Mouse (Mus musculus) heart, embryonic 16.5 days (tissue): ENCODE results near the gene Jph3. TPM values are rescaled to one million over a fixed set of nuclear protein-coding genes. Genes with fewer than 3 reads are reported as not detected.

Source experiments
- ATAC-seq: fragments of 200-750 bp; cut with Nextera tagmentation; replicated peaks from 2 replicates; pipeline ENCODE4 v1.8.0; 2017; ENCODE audit warnings: moderate number of reproducible peaks; ENCODE audit not compliant: insufficient read depth, low FRiP score; ENCODE audit errors: extremely low read depth
- H3K27ac ChIP-seq: fragments of 300-500 bp; sonication (generic); 2 replicates; pipeline ENCODE4 v1.5.1; 2014; ENCODE audit warnings: mild to moderate bottlenecking, low read length, control low read depth, moderate library complexity
- H3K27me3 ChIP-seq: fragments of 300-500 bp; sonication (generic); 2 replicates; pipeline ENCODE4 v1.6.1; 2014; ENCODE audit warnings: low read length, mixed read lengths; ENCODE audit not compliant: control insufficient read depth, insufficient read depth
- H3K36me3 ChIP-seq: fragments of 300-500 bp; sonication (generic); 2 replicates; pipeline ENCODE4 v1.6.1; 2014; ENCODE audit not compliant: control insufficient read depth, insufficient read depth
- H3K4me1 ChIP-seq: fragments of 300-500 bp; sonication (generic); 2 replicates; pipeline ENCODE4 v1.6.1; 2014; ENCODE audit warnings: low read length, mixed read lengths; ENCODE audit not compliant: control insufficient read depth, insufficient read depth
- H3K4me2 ChIP-seq: fragments of 300-500 bp; sonication (generic); 2 replicates; pipeline ENCODE4 v1.6.1; 2014; ENCODE audit warnings: low read depth, mild to moderate bottlenecking, control low read depth, low read length
- H3K4me3 ChIP-seq: fragments of 300-500 bp; sonication (generic); 2 replicates; pipeline ENCODE4 v1.5.1; 2014; ENCODE audit warnings: mild to moderate bottlenecking, control low read depth, low read length
- H3K9ac ChIP-seq: fragments of 300-500 bp; sonication (generic); 2 replicates; pipeline ENCODE4 v1.6.1; 2014; ENCODE audit warnings: low read length, control low read depth
- H3K9me3 ChIP-seq: fragments of 300-500 bp; sonication (generic); replicated peaks from 2 replicates; pipeline ENCODE4 v1.6.1; 2016; ENCODE audit warnings: low read length; ENCODE audit not compliant: control insufficient read depth
- WGBS: fragments of 180-500 bp; shearing (Covaris S2); extraction: QIAGEN DNeasy Blood & Tissue Kit; methylation state at CpG from one replicate; pipeline ENCODE4 v1.1.7; 2014; 5-methylcytosine and 5-hydroxymethylcytosine counted together
- polyA plus RNA-seq: library from polyadenylated mRNA; unstranded; fragments of >200 nt; fragmentation: Nextera tagmentation; extraction: Ambion mirVana; gene quantifications from 2 replicates; pipeline ENCODE4 v1.2.1, GENCODE M21; 2015

Jph3 gene
- 0.21 and 0.25 TPM in 2 replicates for polyA plus RNA-seq

DNA sequence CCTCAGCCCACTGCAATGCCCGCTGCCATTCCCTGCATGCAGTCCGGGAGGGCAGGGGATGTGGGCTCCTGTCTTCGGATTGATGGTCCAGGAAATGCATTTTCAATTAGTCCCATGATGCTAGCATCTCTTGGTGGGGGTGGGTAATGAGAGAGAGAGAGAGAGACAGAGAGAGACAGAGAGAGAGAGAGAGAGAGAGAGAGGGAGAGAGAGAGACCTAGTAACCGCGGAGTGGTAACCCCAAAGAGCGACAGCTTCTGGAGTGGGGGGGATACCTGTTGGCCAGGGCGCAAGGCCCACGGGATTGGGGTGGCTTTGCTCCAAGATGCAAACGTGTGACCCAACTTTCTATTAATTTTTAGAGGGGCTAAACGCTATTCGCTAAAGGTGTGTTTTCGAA, at the start of gene Jph3:
Jph3 (plus strand) TSS at position 301 of the 400 bp plus-strand sequence.
- no peak for ATAC-seq
- Histone ChIP-seq H3K4me3 (peak within 1 kb of the TSS; percentile 56), H3K9me3 (peaks cover 7% of the 10 kb centered on the region; the same call in 1 of the 2 replicates), H3K27ac (no peak within 1 kb of the TSS), H3K27me3 (peaks cover 66% of the 10 kb centered on the region), H3K9ac (no peak within 1 kb of the TSS), H3K36me3 (no peaks in the 10 kb centered on the region), H3K4me1 (no peaks in the 10 kb centered on the region; the same call in 1 of the 2 replicates), H3K4me2 (peak within 1 kb of the TSS; percentile 75)
- 15% methylated on average over 12 of the region's 12 CpGs for WGBS

DNA sequence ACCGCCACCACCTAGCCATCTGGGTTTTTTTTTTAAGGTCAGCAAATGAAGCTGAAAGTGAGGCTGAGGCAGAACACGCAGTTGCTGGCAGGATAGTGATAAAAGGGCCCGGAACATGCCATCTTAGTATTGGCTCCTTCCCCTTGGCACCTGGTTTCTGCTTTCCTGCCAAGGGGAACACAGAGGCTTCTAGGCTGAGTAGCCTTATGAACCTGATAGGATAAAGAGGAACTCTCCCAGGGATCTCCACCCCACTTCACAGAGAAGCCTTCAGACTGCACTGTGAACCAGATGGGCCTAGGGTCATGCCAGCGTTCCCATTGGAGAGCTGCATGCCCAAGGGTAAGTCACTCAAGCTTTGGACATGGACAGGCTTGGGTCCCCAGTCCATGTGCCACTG, 48.5 kb upstream of the Jph3 start:
- Histone ChIP-seq H3K9me3 (no peaks in the 10 kb centered on the region), H3K4me3 (no peak overlapping the region), H3K4me2 (no peak overlapping the region), H3K9ac (no peak overlapping the region), H3K27me3 (no peaks in the 10 kb centered on the region), H3K36me3 (no peaks in the 10 kb centered on the region), H3K4me1 (no peaks in the 10 kb centered on the region), H3K27ac (no peak overlapping the region)
- ATAC-seq = no peak
- 81% methylated on average over 4 of the region's 4 CpGs for WGBS

DNA sequence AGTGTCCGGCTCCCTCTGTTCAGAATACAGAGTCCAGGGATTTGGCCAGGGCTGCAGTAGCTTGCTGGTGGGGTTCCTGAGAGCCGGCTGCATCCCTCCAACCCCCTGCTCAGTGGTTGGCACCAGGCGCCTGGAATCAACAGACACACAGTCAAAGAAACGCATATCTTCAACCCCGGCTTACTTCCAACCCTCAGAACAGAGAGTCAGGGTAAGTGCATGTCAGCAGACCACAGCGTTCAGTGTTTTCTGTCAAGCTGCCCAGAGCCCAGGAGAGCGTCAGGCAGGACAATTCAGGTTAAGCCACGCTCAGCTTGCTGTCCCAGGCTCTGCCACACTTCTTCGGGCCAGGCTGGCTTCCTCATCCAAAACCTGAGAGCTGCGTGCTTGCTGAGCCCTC, 48.0 kb upstream of the Jph3 start:
- Histone ChIP-seq H3K4me2 (no peak overlapping the region), H3K27ac (no peak overlapping the region), H3K9ac (no peak overlapping the region), H3K27me3 (no peaks in the 10 kb centered on the region), H3K4me3 (no peak overlapping the region), H3K9me3 (no peaks in the 10 kb centered on the region), H3K4me1 (no peaks in the 10 kb centered on the region), H3K36me3 (no peaks in the 10 kb centered on the region)
- 36% methylated on average over 10 of the region's 10 CpGs for WGBS
- no peak for ATAC-seq

- no peaks in the 10 kb centered on the region for H3K36me3 ChIP-seq
- H3K27ac ChIP-seq = no peak overlapping the region
- H3K4me2 ChIP-seq = no peak overlapping the region
- H3K4me3 ChIP-seq = no peak overlapping the region
- no peak overlapping the region for H3K9ac ChIP-seq
- no peaks in the 10 kb centered on the region for H3K27me3 ChIP-seq
- ATAC-seq = no peak
- H3K4me1 ChIP-seq = peaks cover 4% of the 10 kb centered on the region; the same call in 1 of the 2 replicates
- H3K9me3 ChIP-seq = no peaks in the 10 kb centered on the region
- 65% methylated on average over 10 of the region's 10 CpGs for WGBS
These were observed 46.2 kb upstream of the Jph3 start for GRCm38 (mm10) chr8:121683083-121683832.

DNA sequence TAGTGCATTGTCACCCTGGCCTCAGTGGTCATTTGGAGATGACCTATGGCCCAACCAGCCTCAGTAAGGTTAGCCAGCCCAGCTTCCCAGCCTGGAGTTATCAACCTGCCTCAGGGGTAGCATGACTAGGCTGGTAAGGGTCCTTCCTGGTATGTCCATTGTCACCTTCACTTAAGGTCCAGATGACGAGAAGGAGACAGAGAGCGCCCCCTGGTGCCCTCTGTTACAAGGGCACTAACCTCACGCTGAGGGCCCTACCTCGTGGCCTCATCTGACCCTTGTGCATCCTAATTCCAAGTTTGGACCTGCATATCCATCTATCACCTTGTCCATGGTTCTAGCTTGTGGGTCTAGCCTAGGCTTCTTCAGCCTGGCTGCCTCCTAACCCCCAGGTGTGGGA, 44.0 kb upstream of the Jph3 start:
- Histone ChIP-seq H3K9me3 (no peaks in the 10 kb centered on the region), H3K27ac (no peak overlapping the region), H3K4me2 (no peak overlapping the region), H3K9ac (no peak overlapping the region), H3K4me1 (peaks cover 4% of the 10 kb centered on the region; the same call in 1 of the 2 replicates), H3K4me3 (no peak overlapping the region), H3K27me3 (no peaks in the 10 kb centered on the region), H3K36me3 (no peaks in the 10 kb centered on the region)
- ATAC-seq = no peak
- WGBS = 12% methylated on average over 4 of the region's 4 CpGs

DNA sequence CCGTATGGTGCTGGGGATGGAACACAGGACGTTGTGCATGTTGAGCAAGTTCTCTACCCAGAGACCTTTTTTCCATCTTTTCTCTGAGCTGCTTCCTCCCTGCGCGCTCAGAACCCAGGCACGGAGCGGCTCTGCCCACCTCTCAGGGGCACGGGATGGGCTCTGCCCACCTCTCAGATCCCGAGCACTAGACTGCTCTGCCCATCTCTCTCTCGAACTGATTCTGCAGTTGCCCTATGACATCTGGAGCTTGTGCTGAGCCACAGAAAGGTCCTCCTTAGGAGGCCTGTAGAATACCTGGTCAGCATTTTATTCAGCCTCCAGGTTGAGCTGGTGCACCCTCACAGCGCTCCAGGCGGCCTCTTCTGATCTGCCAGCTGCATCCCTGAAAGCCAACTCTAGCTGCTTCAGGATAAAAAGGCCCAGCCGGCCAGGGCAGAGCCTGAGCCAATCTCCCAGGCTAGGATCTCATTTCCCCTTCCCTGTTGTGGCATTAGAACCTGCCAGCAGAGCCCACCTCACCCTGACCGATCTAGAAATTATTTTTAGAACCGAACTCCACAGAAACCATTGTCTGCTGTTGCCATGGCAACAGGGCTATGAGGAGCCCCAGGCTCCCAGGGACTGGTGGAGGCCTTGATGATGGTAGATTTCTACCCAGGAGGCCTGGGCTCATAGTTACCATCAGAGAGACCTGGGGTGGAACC, 41.8 kb upstream of the Jph3 start:
- H3K36me3 ChIP-seq = no peaks in the 10 kb centered on the region
- H3K27ac ChIP-seq = no peak overlapping the region
- peaks cover 4% of the 10 kb centered on the region; the same call in 1 of the 2 replicates for H3K4me1 ChIP-seq
- WGBS = 59% methylated on average over 14 of the region's 14 CpGs
- H3K9ac ChIP-seq = no peak overlapping the region
- H3K4me2 ChIP-seq = no peak overlapping the region
- no peaks in the 10 kb centered on the region for H3K9me3 ChIP-seq
- no peak for ATAC-seq
- no peak overlapping the region for H3K4me3 ChIP-seq
- no peaks in the 10 kb centered on the region for H3K27me3 ChIP-seq

DNA sequence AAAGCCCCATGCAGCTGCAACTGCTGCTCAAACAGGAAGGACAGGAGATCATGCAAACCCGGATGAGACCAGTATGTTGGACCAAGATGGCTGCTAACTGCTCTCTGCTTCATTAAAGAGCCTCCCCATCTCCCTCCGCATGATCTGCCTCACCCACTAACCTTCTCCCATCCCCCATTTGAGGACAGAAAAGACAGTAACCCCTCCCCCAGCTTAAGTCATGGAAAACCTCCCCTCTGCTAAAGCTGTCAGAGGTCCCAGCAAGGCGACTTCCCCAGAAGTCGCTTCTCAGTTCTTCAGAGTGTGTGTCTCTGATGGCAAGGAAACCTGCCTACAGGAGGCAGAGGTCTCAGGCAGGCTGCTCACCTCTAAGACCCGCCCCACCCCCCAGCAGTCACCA, 40.9 kb upstream of the Jph3 start:
- peaks cover 4% of the 10 kb centered on the region; the same call in 1 of the 2 replicates for H3K4me1 ChIP-seq
- no peak for ATAC-seq
- H3K4me3 ChIP-seq = no peak overlapping the region
- H3K36me3 ChIP-seq = no peaks in the 10 kb centered on the region
- no peaks in the 10 kb centered on the region for H3K9me3 ChIP-seq
- H3K27me3 ChIP-seq = no peaks in the 10 kb centered on the region
- H3K4me2 ChIP-seq = no peak overlapping the region
- WGBS = 34% methylated on average over 5 of the region's 5 CpGs
- H3K27ac ChIP-seq = no peak overlapping the region
- H3K9ac ChIP-seq = no peak overlapping the region

- no peak overlapping the region for H3K4me3 ChIP-seq
- no peak overlapping the region for H3K9ac ChIP-seq
- H3K27me3 ChIP-seq = no peaks in the 10 kb centered on the region
- 50% methylated on average over 4 of the region's 4 CpGs for WGBS
- no peaks in the 10 kb centered on the region for H3K9me3 ChIP-seq
- ATAC-seq = no peak
- H3K4me1 ChIP-seq = peaks cover 6% of the 10 kb centered on the region; the same call in 1 of the 2 replicates
- H3K4me2 ChIP-seq = no peak overlapping the region
- H3K36me3 ChIP-seq = no peaks in the 10 kb centered on the region
- no peak overlapping the region for H3K27ac ChIP-seq
These were observed 35.0 kb upstream of the Jph3 start for GRCm38 (mm10) chr8:121694453-121694852.

DNA sequence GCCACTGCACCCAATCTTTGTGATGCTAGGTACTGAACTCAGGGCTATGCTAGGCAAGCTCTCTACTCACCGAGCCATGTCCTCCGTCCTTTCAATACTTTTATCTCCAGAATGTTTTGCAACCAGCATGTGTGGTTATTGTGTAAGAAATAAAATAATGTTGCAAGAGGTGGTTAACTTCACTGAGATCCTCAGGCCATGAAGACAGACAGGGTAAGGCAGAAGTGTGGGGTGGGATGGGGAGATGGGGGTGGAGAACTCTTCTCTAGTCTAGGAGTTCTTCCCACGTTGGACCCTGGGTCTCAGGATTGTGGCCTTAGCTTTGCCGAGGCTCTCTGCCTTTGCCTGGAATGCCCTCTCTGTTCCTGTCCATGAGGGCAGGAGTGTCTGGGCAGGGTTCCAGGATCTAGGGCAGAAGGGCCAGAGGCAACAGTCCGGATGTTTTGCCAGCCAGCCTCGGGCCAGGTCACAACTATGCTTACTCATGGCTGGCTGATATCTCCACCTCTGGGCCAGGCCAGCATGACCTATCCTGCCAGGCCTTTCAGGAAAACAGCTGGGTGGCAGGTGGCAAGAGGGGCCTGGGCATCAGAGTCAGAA, 33.7 kb upstream of the Jph3 start:
- 44% methylated on average over 6 of the region's 6 CpGs for WGBS
- peaks cover 6% of the 10 kb centered on the region; the same call in 1 of the 2 replicates for H3K4me1 ChIP-seq
- H3K4me3 ChIP-seq = no peak overlapping the region
- no peak overlapping the region for H3K9ac ChIP-seq
- H3K4me2 ChIP-seq = no peak overlapping the region
- H3K36me3 ChIP-seq = no peaks in the 10 kb centered on the region
- no peaks in the 10 kb centered on the region for H3K9me3 ChIP-seq
- no peak overlapping the region for H3K27ac ChIP-seq
- no peak for ATAC-seq
- no peaks in the 10 kb centered on the region for H3K27me3 ChIP-seq
